Mouse (Mus musculus) heart, embryonic 10.5 days (tissue): ENCODE measurements around the gene Gm2888. TPM values are rescaled to one million over a fixed set of nuclear protein-coding genes. Genes with fewer than 3 reads are reported as not detected.
"Not testable (repeated sequence)": the region's sequence is repeated elsewhere in the genome, so short reads cannot be mapped to it uniquely, and the experiment has no call there.

Experiments
- DNase-seq: peaks from one replicate; pipeline ENCODE4 v3.0.0-alpha.2; 2017; ENCODE audit warnings: low spot score
- H3K27ac ChIP-seq: fragments of 300-500 bp; sonication (generic); 2 replicates; pipeline ENCODE4 v1.5.1; 2016; ENCODE audit warnings: mild to moderate bottlenecking
- H3K27me3 ChIP-seq: fragments of 300-500 bp; sonication (generic); 2 replicates; pipeline ENCODE4 v1.6.1; 2016; ENCODE audit warnings: mild to moderate bottlenecking; ENCODE audit not compliant: poor library complexity, insufficient read depth, severe bottlenecking
- H3K36me3 ChIP-seq: fragments of 300-500 bp; sonication (generic); 2 replicates; pipeline ENCODE4 v1.6.1; 2016; ENCODE audit warnings: mild to moderate bottlenecking, moderate library complexity
- H3K4me1 ChIP-seq: fragments of 300-500 bp; sonication (generic); 2 replicates; pipeline ENCODE4 v1.6.1; 2016; ENCODE audit warnings: mild to moderate bottlenecking
- H3K4me3 ChIP-seq: fragments of 300-500 bp; sonication (generic); 2 replicates; pipeline ENCODE4 v1.5.1; 2016; ENCODE audit warnings: mild to moderate bottlenecking, moderate library complexity
- H3K9me3 ChIP-seq: fragments of 300-500 bp; sonication (generic); 2 replicates; pipeline ENCODE4 v1.6.1; 2016; ENCODE audit warnings: mild to moderate bottlenecking, moderate library complexity
- WGBS: fragments of 180-500 bp; shearing (Covaris S2); methylation state at CpG from one replicate; pipeline ENCODE4 v1.1.7; 2016; 5-methylcytosine and 5-hydroxymethylcytosine counted together
- polyA plus RNA-seq: library from polyadenylated mRNA; unstranded; fragments of >200 nt; fragmentation: Nextera tagmentation; extraction: Ambion mirVana; gene quantifications from 2 replicates; pipeline ENCODE4 v1.2.1, GENCODE M21; 2016

The Gm2888 gene
- polyA plus RNA-seq, result not detected in 2 replicates

- not testable (repeated sequence) for H3K4me3 ChIP-seq, H3K27me3 ChIP-seq, H3K4me1 ChIP-seq, H3K9me3 ChIP-seq, DNase-seq, H3K27ac ChIP-seq, H3K36me3 ChIP-seq
- 66% methylated on average over 3 of the region's 3 CpGs for WGBS
Observed at GRCm38 (mm10) chr14:3029702-3030101, at the start of gene Gm2888. Gene Gm2888, plus strand, starts transcription at chr14:3030002.

GRCm38 (mm10) chr14:3048727-3049512 is 19.1 kb downstream of the Gm2888 start, which contains the start of gene Gm2897:
Gene Gm2897, plus strand, starts transcription at chr14:3049285.
- Histone ChIP-seq H3K4me3 (peak within 1 kb of the TSS; percentile 58), H3K27ac (peak within 1 kb of the TSS; percentile 64)
- not testable (repeated sequence) for H3K36me3 ChIP-seq, H3K27me3 ChIP-seq, H3K9me3 ChIP-seq, H3K4me1 ChIP-seq
- 3% methylated on average over 33 of the region's 40 CpGs for WGBS
- DNase-seq, result peak; percentile 76

- WGBS, result 3% methylated on average over 17 of the region's 20 CpGs
- not testable (repeated sequence) for H3K27me3 ChIP-seq, H3K4me1 ChIP-seq, H3K36me3 ChIP-seq, H3K9me3 ChIP-seq
- Histone ChIP-seq H3K4me3 (peak overlapping the region; percentile 58), H3K27ac (peak overlapping the region; percentile 64; the same call in 1 of the 2 replicates)
- DNase-seq, result peak; percentile 62
Observed at GRCm38 (mm10) chr14:3049513-3049800, 19.7 kb downstream of the Gm2888 start.

DNA sequence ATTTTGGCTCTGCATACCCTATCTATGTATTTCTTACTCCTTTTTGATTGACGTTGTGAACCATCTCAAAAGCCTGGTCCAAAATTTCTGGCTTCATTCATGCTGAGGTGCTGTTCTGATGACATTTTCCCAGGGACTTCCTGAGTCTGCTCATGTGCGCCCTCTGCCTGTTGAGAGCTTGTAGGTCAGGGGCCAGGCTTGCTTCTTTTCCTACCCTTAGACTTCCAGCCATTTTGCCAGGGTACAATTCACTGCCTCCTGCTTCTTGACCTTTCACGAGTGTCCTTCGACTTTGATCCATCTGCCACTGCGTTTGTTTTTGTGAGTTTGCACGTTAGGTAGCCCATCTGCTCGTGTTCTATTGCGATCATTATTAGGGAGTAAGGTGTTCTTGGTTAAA is 20.3 kb downstream of the Gm2888 start:
- not testable (repeated sequence) for H3K36me3 ChIP-seq, H3K27ac ChIP-seq, H3K9me3 ChIP-seq, DNase-seq, H3K4me1 ChIP-seq, H3K4me3 ChIP-seq, H3K27me3 ChIP-seq
- WGBS, result 13% methylated on average over 7 of the region's 8 CpGs

Other genes starting within 250 kb of the Gm2888 start
- 4.6 and 5.6 TPM in 2 replicates for gene Gm2897, start 19.3 kb downstream of the Gm2888 start, polyA plus RNA-seq
- gene Gm10340, start 104.0 kb downstream of the Gm2888 start, polyA plus RNA-seq, result not detected in 2 replicates
- 0.17 and 0.39 TPM in 2 replicates for gene Gm5795, start 158.3 kb downstream of the Gm2888 start, polyA plus RNA-seq
- gene D830030K20Rik, start 178.5 kb downstream of the Gm2888 start, polyA plus RNA-seq, result 45.8 and 49.8 TPM in 2 replicates